Mouse (Mus musculus) liver, embryonic 12.5 days (tissue): ENCODE measurements around the gene Hist1h1b. TPM values are rescaled to one million over a fixed set of nuclear protein-coding genes. Genes with fewer than 3 reads are reported as not detected.
"Not testable (repeated sequence)": the region's sequence is repeated elsewhere in the genome, so short reads cannot be mapped to it uniquely, and the experiment has no call there.

Experiments
- ATAC-seq: fragments of 200-750 bp; cut with Nextera tagmentation; 2 replicates; pipeline ENCODE4 v1.8.0; 2017; ENCODE audit warnings: moderate number of reproducible peaks, mild to moderate bottlenecking, moderate library complexity
- H3K27ac ChIP-seq: fragments of 300-500 bp; sonication (generic); 2 replicates; pipeline ENCODE4 v1.5.1; 2016; ENCODE audit warnings: mild to moderate bottlenecking
- H3K27me3 ChIP-seq: fragments of 300-500 bp; sonication (generic); replicated peaks from 2 replicates; pipeline ENCODE4 v1.6.1; 2016; ENCODE audit warnings: mild to moderate bottlenecking, moderate library complexity
- H3K36me3 ChIP-seq: fragments of 300-500 bp; sonication (generic); 2 replicates; pipeline ENCODE4 v1.6.1; 2016; ENCODE audit warnings: mild to moderate bottlenecking, moderate library complexity
- H3K4me1 ChIP-seq: fragments of 300-500 bp; sonication (generic); 2 replicates; pipeline ENCODE4 v1.6.1; 2016
- H3K4me2 ChIP-seq: fragments of 300-500 bp; sonication (generic); 2 replicates; pipeline ENCODE4 v1.6.1; 2016; ENCODE audit warnings: mild to moderate bottlenecking, moderate library complexity
- H3K4me3 ChIP-seq: fragments of 300-500 bp; sonication (generic); 2 replicates; pipeline ENCODE4 v1.5.1; 2016; ENCODE audit warnings: mild to moderate bottlenecking, moderate library complexity
- H3K9ac ChIP-seq: fragments of 300-500 bp; sonication (generic); 2 replicates; pipeline ENCODE4 v1.6.1; 2016; ENCODE audit warnings: mild to moderate bottlenecking, moderate library complexity
- H3K9me3 ChIP-seq: fragments of 300-500 bp; sonication (generic); replicated peaks from 2 replicates; pipeline ENCODE4 v1.6.1; 2016; ENCODE audit warnings: mild to moderate bottlenecking, moderate library complexity
- WGBS: fragments of 180-500 bp; shearing (Covaris S2); methylation state at CpG from one replicate; pipeline ENCODE4 v1.1.7; 2016; ENCODE audit not compliant: insufficient replicate concordance; 5-methylcytosine and 5-hydroxymethylcytosine counted together
- polyA plus RNA-seq: library from polyadenylated mRNA; unstranded; fragments of >200 nt; fragmentation: Nextera tagmentation; extraction: Ambion mirVana; gene quantifications from 2 replicates; pipeline ENCODE4 v1.2.1, GENCODE M21; 2016

Hist1h1b gene
- polyA plus RNA-seq, 1 experiment from 2014 or later: 43.0 TPM

- Histone ChIP-seq H3K9ac (0 out of 2 replicates have a peak overlapping the region, but pooled peaks have one; percentile 78), H3K4me1 (peaks cover 46% of the 10 kb centered on the region), H3K36me3 (no peaks in the 10 kb centered on the region), H3K9me3 (no peaks in the 10 kb centered on the region), H3K27ac (peak overlapping the region; percentile 100; the same call in 1 of the 2 replicates), H3K4me2 (peak overlapping the region; percentile 67; the same call in 1 of the 2 replicates), H3K27me3 (no peaks in the 10 kb centered on the region), H3K4me3 (no peak overlapping the region)
- ATAC-seq: no peak
- 49% methylated on average over 6 of the region's 6 CpGs for WGBS
These were observed 9.5 kb upstream of the Hist1h1b start for GRCm38 (mm10) chr13:21789925-21790324.

GRCm38 (mm10) chr13:21787760-21788593, 7.6 kb upstream of the Hist1h1b start:
- Histone ChIP-seq H3K4me3 (peak overlapping the region; percentile 54), H3K36me3 (no peaks in the 10 kb centered on the region), H3K4me1 (peaks cover 58% of the 10 kb centered on the region), H3K9me3 (no peaks in the 10 kb centered on the region), H3K27ac (peak overlapping the region; percentile 100), H3K9ac (peak overlapping the region; percentile 78), H3K27me3 (no peaks in the 10 kb centered on the region), H3K4me2 (peak overlapping the region; percentile 67)
- WGBS: 22% methylated on average over 14 of the region's 21 CpGs
- ATAC-seq: peak; percentile 17

- Histone ChIP-seq H3K9ac (peak within 1 kb of the TSS; percentile 78), H3K27ac (peak within 1 kb of the TSS; percentile 100), H3K4me3 (peak within 1 kb of the TSS; percentile 54), H3K4me1 (peaks cover 64% of the 10 kb centered on the region), H3K4me2 (peak within 1 kb of the TSS; percentile 67)
- H3K36me3 ChIP-seq, H3K27me3 ChIP-seq, H3K9me3 ChIP-seq: not testable (repeated sequence)
- ATAC-seq: peak; percentile 88
- WGBS: under 1% methylated on average over 38 of the region's 63 CpGs
These were observed 6.6 kb upstream of the Hist1h1b start, which contains the start of the genes Hist1h2an and Hist1h2bp for GRCm38 (mm10) chr13:21786899-21787629. Gene Hist1h2an (minus strand): TSS chr13:21787218. Gene Hist1h2bp (plus strand): TSS chr13:21787461.

- WGBS: 6% methylated on average over 8 of the region's 8 CpGs
- H3K27me3 ChIP-seq: no peaks in the 10 kb centered on the region
- no peaks in the 10 kb centered on the region for H3K9me3 ChIP-seq
- H3K4me2 ChIP-seq: peak overlapping the region; percentile 67
- peak overlapping the region; percentile 100 for H3K27ac ChIP-seq
- peak overlapping the region; percentile 77 for H3K9ac ChIP-seq
- H3K4me3 ChIP-seq: peak overlapping the region; percentile 54
- H3K4me1 ChIP-seq: peaks cover 66% of the 10 kb centered on the region
- H3K36me3 ChIP-seq: no peaks in the 10 kb centered on the region
- ATAC-seq: no peak
These were observed 5.9 kb upstream of the Hist1h1b start for GRCm38 (mm10) chr13:21786189-21786898.

- H3K4me2 ChIP-seq: peak overlapping the region; percentile 87
- no peaks in the 10 kb centered on the region for H3K27me3 ChIP-seq
- peaks cover 65% of the 10 kb centered on the region for H3K4me1 ChIP-seq
- peak overlapping the region; percentile 55 for H3K4me3 ChIP-seq
- H3K36me3 ChIP-seq: no peaks in the 10 kb centered on the region
- ATAC-seq: no peak
- WGBS: 64% methylated on average over 6 of the region's 6 CpGs
- no peaks in the 10 kb centered on the region for H3K9me3 ChIP-seq
- H3K27ac ChIP-seq: peak overlapping the region; percentile 100
- H3K9ac ChIP-seq: peak overlapping the region; percentile 77
These were observed 3.9 kb upstream of the Hist1h1b start for GRCm38 (mm10) chr13:21784311-21784710.

- 4% methylated on average over 9 of the region's 9 CpGs for WGBS
- no peak for ATAC-seq
These were observed 3.3 kb upstream of the Hist1h1b start for GRCm38 (mm10) chr13:21783734-21784161.

GRCm38 (mm10) chr13:21783255-21783617, 2.8 kb upstream of the Hist1h1b start, which contains the start of gene Hist1h3i:
Gene Hist1h3i (minus strand): TSS chr13:21783370.
- H3K27ac ChIP-seq: peak within 1 kb of the TSS; percentile 100
- H3K9me3 ChIP-seq: no peaks in the 10 kb centered on the region
- H3K4me1 ChIP-seq: peaks cover 59% of the 10 kb centered on the region
- peak; percentile 52 for ATAC-seq
- H3K36me3 ChIP-seq: no peaks in the 10 kb centered on the region
- under 1% methylated on average over 20 of the region's 20 CpGs for WGBS
- peak within 1 kb of the TSS; percentile 55 for H3K4me3 ChIP-seq
- H3K4me2 ChIP-seq: peak within 1 kb of the TSS; percentile 87
- H3K27me3 ChIP-seq: no peaks in the 10 kb centered on the region
- H3K9ac ChIP-seq: peak within 1 kb of the TSS; percentile 82

More at GRCm38 (mm10) chr13:21783734-21784161, 3.3 kb upstream of the Hist1h1b start:
- peak overlapping the region; percentile 55 for H3K4me3 ChIP-seq
- H3K9ac ChIP-seq: peak overlapping the region; percentile 77
- peak overlapping the region; percentile 87 for H3K4me2 ChIP-seq
- H3K36me3 ChIP-seq: no peaks in the 10 kb centered on the region
- H3K9me3 ChIP-seq: no peaks in the 10 kb centered on the region
- peak overlapping the region; percentile 100 for H3K27ac ChIP-seq
- H3K27me3 ChIP-seq: no peaks in the 10 kb centered on the region
- peaks cover 59% of the 10 kb centered on the region for H3K4me1 ChIP-seq

- H3K4me2 ChIP-seq: peak overlapping the region; percentile 87
- H3K9me3 ChIP-seq, H3K27me3 ChIP-seq, H3K36me3 ChIP-seq: not testable (repeated sequence)
- H3K27ac ChIP-seq: peak overlapping the region; percentile 100
- ATAC-seq: peak; percentile 3
- H3K9ac ChIP-seq: peak overlapping the region; percentile 82
- H3K4me3 ChIP-seq: peak overlapping the region; percentile 55
- peaks cover 59% of the 10 kb centered on the region for H3K4me1 ChIP-seq
- WGBS: under 1% methylated on average over 17 of the region's 35 CpGs
These were observed 2.2 kb upstream of the Hist1h1b start for GRCm38 (mm10) chr13:21782361-21783254.

GRCm38 (mm10) chr13:21781639-21782038, 1.2 kb upstream of the Hist1h1b start:
- Histone ChIP-seq H3K4me3 (no peak overlapping the region; the same call in 1 of the 2 replicates), H3K36me3 (no peaks in the 10 kb centered on the region), H3K4me2 (peak overlapping the region; percentile 87), H3K27ac (peak overlapping the region; percentile 100), H3K4me1 (peaks cover 68% of the 10 kb centered on the region), H3K9ac (peak overlapping the region; percentile 82), H3K9me3 (no peaks in the 10 kb centered on the region), H3K27me3 (no peaks in the 10 kb centered on the region)
- 82% methylated on average over 1 of the region's 1 CpGs for WGBS
- no peak for ATAC-seq

GRCm38 (mm10) chr13:21781021-21781555, 663 bp upstream of the Hist1h1b start:
- H3K27ac ChIP-seq: peak overlapping the region; percentile 100
- no peaks in the 10 kb centered on the region for H3K27me3 ChIP-seq
- peak overlapping the region; percentile 96 for H3K9ac ChIP-seq
- WGBS: 31% methylated on average over 6 of the region's 6 CpGs
- peak overlapping the region; percentile 87 for H3K4me2 ChIP-seq
- H3K4me3 ChIP-seq: peak overlapping the region; percentile 70
- H3K9me3 ChIP-seq: no peaks in the 10 kb centered on the region
- H3K4me1 ChIP-seq: peaks cover 71% of the 10 kb centered on the region
- no peaks in the 10 kb centered on the region for H3K36me3 ChIP-seq
- ATAC-seq: no peak
